Mouse (Mus musculus): ENCODE results near the gene Atg2a.
A peak's percentile ranks its signal among the peaks of the same experiment; 100 is the strongest.

Atg2a gene

GRCm38 (mm10) chr19:6241274-6242107 is at the start of gene Atg2a:
TSS of gene Atg2a (plus strand) at chr19:6241668.
- peak; percentile 98 for DNase-seq (ENCODE audit: low read depth in 1 of 2, low spot score in 2 of 2)

DNA sequence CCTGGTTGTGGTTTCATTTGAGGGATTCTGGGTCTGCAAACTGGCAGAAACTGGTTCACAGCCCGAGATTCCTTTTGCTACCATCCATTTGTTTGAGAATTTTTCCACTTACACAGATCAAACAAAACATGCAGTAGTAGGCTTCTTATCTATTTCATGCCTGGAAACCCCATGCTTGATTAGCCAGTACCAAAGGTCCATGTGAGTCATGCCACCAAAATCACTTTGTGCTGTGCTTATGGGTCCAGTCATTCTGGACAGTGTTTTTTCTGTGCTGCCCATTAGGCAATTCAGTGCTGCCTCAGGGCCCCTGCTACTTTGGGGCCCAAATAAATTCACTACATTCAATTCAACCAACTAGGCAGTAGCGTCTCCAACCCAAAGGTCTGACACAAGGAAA is 37.2 kb upstream of the Atg2a start:
- DNase-seq (ENCODE audit: low read depth in 1 of 2, low spot score in 2 of 2) = no peak

DNA sequence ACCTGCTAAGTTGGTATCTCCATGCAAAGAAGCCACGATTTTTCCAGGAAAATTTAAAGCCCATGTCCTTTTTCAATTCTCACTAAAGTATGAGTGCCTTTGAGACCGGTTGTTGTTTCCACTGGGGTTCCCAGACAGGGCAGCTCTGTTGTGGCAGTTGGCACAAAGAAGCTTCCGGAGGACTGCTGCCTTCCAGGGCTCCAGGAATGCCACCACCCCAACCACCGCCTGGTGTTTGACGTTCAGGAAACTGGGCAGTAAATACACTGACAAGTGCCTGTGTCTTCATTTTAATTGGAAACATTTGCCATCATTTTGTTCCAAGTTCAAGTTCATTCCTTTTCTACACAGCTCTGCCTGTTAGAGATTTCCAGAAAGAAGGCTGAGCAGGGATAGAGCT is 34.8 kb upstream of the Atg2a start:
- DNase-seq (ENCODE audit: low read depth in 1 of 2, low spot score in 2 of 2) = no peak

DNA sequence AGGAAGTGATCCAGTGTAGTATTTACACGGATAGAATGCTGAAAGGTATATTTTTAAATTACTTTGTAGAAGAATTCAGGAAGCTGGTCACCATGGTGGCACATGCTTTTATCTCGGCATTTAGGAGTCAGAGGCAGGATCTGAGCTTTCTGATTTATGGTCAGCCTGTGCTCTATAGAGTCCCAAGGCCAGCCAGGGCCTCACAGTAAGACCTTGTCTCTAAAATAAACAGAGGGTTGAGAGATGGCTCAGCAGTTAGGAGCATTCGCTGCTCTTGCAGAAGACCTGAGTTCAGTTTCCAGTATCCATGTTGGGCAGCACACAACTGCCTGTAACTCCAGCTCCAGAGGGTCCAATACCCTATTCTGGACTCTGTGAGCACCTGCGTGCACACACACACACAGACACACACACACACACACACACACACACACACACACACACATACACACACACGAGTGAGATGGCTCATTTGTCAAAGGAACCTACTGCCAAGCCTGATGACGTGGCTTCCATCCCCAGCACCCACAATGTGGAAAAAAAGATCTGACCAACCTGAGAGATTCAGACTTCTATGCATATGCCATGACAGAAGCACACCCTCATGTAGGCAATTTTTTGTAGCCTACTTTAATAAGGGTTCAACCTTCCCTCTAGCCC is 25.3 kb upstream of the Atg2a start:
- DNase-seq (ENCODE audit: low read depth in 1 of 2, low spot score in 2 of 2) = no peak

DNA sequence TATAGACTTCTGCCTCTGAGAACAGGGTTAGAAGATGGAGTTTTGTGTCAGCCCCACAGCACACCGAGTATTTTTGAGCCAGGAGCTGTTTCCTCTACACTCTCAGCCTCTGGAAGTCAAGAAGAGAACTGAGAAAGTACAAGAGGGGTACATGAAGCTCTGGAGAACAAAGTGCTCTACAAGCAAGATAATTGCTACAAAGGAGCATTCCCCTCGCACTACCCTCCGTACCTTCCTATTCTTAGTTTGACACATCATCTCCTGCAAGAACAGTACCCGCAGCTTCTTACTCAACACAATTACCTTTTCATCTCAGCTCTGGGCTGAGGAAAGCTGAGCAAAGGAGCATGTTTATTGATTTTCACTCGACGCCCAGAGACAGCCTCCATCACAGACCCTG is 22.9 kb upstream of the Atg2a start:
- DNase-seq (ENCODE audit: low read depth in 1 of 2, low spot score in 2 of 2) = no peak

DNA sequence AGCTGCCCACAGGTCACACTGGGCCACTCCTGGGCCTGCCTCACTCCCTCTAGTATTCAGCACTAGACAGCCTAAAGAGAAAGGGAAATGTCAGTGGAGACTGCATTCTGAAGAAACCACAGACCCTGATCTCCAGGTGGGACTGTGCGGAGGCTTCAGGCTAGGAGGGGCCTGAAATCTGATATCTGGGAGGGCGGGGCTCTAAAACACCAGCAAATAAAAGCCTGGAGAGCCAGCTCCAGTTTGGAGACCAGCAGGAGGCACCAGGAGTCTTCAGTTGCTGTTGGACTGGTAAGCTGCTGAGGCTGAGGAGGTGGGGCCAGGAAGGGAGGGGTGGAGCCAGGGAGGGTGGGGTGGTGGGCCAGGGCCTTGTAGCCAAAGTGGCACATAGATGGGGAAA is 15.3 kb upstream of the Atg2a start, which contains the start of gene Gpha2:
Gpha2 (plus strand) TSS at position 246 of the 400 bp plus-strand sequence.
- no peak for DNase-seq (ENCODE audit: low read depth in 1 of 2, low spot score in 2 of 2)

GRCm38 (mm10) chr19:6226763-6227162 is 14.7 kb upstream of the Atg2a start:
- DNase-seq (ENCODE audit: low read depth in 1 of 2, low spot score in 2 of 2) = no peak

DNA sequence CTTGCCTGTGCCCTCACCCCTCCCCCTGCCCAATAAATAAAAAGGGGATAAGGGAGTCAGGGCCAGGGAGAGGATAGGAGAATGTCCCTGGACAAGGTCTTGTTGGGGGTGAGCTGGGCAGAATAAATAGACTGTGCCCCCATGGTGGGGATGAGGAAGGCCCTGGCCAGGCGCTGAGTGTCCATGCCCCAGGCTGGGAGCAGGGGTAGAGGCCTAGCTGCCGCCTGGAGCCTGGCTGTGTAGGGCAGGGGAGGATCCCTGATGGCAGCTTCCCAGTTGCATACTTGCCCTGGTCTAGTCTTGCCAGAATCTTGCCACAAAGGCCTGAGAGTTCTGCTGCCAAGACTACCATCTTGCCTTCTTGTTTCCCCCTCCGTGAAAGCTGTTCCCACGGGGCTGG is 13.6 kb upstream of the Atg2a start:
- DNase-seq (ENCODE audit: low read depth in 1 of 2, low spot score in 2 of 2) = no peak

- DNase-seq (ENCODE audit: low read depth in 1 of 2, low spot score in 2 of 2) = no peak
These were observed 11.1 kb upstream of the Atg2a start for GRCm38 (mm10) chr19:6230411-6230810.

DNA sequence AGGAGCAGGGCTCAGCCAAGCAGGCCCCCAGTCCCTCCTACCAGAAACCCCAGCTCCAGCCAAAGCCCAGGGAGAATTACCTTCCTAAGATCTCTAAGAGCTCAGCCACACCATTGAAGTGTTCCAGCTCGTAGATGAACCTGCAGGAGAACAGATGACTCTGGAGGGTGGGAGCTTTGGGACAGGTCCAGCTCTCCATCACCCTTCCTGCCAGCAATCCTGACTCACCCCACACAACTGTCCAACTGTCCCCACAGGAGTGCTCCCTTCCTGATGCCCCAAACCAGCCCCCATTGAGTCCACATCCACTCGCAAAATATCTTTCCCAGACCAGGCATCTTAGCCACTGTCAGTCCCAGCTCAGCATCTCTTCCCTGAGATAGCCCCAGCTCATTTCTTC is 10.4 kb upstream of the Atg2a start:
- no peak for DNase-seq (ENCODE audit: low read depth in 1 of 2, low spot score in 2 of 2)

GRCm38 (mm10) chr19:6233647-6234046 is 7.8 kb upstream of the Atg2a start:
- DNase-seq (ENCODE audit: low read depth in 1 of 2, low spot score in 2 of 2) = no peak

- no peak for DNase-seq (ENCODE audit: low read depth in 1 of 2, low spot score in 2 of 2)
These were observed 7.0 kb upstream of the Atg2a start for GRCm38 (mm10) chr19:6234337-6235083.

GRCm38 (mm10) chr19:6235084-6236052 is 6.1 kb upstream of the Atg2a start, which contains the start of gene Ppp2r5b:
TSS of gene Ppp2r5b (minus strand) at chr19:6235872.
- DNase-seq (ENCODE audit: low read depth in 1 of 2, low spot score in 2 of 2) = peak; percentile 88 to 92

- DNase-seq (ENCODE audit: low read depth in 1 of 2, low spot score in 2 of 2) = peak; percentile 67 to 69
These were observed 5.4 kb upstream of the Atg2a start for GRCm38 (mm10) chr19:6236053-6236441.

GRCm38 (mm10) chr19:6236842-6237241 is 4.6 kb upstream of the Atg2a start:
- DNase-seq (ENCODE audit: low read depth in 1 of 2, low spot score in 2 of 2) = no peak

DNA sequence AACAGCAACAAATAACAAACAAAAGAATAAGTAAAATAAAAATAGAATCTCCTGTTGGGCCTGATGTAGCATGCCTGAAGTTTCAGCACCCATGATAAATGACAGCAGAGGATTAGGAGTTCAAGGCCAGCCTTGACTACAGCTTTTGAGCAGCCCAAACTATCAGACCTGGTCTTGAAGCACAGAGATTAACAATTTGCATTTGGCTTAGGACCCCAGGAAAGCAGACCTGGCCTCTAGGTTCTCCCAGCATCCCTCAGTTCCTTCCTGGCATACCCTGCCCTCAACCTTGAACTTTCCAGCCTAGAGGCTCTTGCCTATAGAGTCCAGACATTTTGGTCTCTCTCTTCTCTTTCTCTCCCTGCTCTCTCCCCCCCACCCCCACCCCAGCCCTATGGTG is 2.7 kb upstream of the Atg2a start:
- DNase-seq (ENCODE audit: low read depth in 1 of 2, low spot score in 2 of 2) = no peak

- DNase-seq (ENCODE audit: low read depth in 1 of 2, low spot score in 2 of 2) = no peak
These were observed 1.3 kb upstream of the Atg2a start for GRCm38 (mm10) chr19:6240136-6240535.

DNA sequence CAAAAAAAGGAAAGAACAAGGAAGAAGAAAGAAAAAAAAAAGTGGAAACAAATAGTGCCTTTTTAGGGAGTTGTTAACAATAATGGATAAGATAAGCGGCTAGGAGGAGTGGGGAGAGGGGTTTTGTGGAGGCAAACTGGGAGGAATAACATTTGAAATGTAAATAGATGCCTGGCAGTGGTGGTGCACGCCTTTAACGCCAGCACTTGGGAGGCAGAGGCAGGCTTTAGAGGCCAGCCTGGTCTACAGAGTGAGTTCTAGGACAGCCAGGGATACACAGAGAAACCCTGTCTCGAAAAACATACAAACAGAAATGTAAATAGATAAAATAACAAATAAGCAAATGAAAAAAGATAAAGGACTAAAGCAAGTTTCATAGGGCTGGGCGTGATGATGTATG is 743 bp upstream of the Atg2a start:
- no peak for DNase-seq (ENCODE audit: low read depth in 1 of 2, low spot score in 2 of 2)

DNA sequence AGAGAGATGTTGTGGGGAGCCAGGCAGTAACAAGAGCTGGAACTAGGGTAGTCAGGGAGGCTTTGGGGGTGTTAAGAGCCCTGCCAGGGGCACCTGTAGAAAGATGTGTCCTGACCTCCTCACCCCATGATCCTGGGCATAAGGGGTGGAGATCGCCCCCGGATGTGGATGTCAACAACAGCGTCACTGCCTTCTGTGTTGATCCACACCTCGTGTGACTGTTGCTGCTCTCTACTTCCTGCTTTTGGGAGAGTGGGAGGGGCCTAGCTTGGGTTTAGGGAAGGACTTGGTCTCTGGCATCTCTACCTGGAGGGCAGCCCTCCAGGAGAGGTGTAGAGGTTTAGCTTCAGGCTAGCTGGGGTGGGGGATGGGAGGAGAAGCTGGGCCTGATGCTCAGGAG is 813 bp downstream of the Atg2a start:
- peak; percentile 73 to 85 for DNase-seq (ENCODE audit: low read depth in 1 of 2, low spot score in 2 of 2)

- DNase-seq (ENCODE audit: low read depth in 1 of 2, low spot score in 2 of 2) = no peak
These were observed 1.8 kb downstream of the Atg2a start for GRCm38 (mm10) chr19:6243226-6243625.

DNA sequence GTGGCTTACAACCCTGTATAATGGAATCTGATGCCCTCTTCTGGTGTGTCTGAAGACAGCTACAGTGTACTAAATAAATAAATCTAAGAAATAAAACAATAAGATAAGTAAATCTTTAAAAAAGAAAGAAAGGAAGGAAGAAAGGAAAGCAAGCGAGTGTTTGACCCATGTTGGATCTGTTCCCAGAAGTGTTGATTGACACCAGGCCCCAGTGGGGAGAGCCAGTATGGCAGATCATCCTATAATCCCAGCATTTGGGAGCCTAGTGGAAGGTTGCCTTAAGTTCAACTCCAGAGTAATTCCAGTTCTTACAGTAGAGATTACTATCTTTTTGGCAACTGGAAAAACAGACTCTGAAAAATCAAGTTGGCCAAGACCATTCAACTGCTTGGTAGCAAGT is 4.3 kb downstream of the Atg2a start:
- no peak for DNase-seq (ENCODE audit: low read depth in 1 of 2, low spot score in 2 of 2)
